Mouse (Mus musculus) myocyte (in vitro differentiated cells): ENCODE data around the gene Cdkn2c. TPM values are rescaled to one million over a fixed set of nuclear protein-coding genes. Genes with fewer than 3 reads are reported as not detected.

ENCODE experiments used
- H3K27me3 ChIP-seq: one replicate; pipeline ENCODE4 v1.6.1; 2011; ENCODE audit not compliant: control insufficient read depth, insufficient read depth, insufficient read length
- H3K36me3 ChIP-seq: one replicate; pipeline ENCODE4 v1.6.1; 2011; ENCODE audit not compliant: control insufficient read depth, insufficient read depth
- H3K4me2 ChIP-seq: one replicate; pipeline ENCODE4 v1.6.1; 2011; ENCODE audit warnings: low read depth, control low read depth
- H3K4me3 ChIP-seq: one replicate; pipeline ENCODE4 v1.5.1; 2011; ENCODE audit warnings: mild to moderate bottlenecking, control low read depth, moderate library complexity
- H3K79me2 ChIP-seq: one replicate; pipeline ENCODE4 v1.6.1; 2011; ENCODE audit not compliant: control insufficient read depth, insufficient read depth
- H3ac ChIP-seq: one replicate; pipeline ENCODE4 v1.6.1; 2011; ENCODE audit not compliant: control insufficient read depth, insufficient read length
- CEBPB ChIP-seq: IDR thresholded peaks from 2 replicates; pipeline ENCODE4 v1.6.1; 2011; ENCODE audit warnings: mild to moderate bottlenecking, moderate library complexity; ENCODE audit not compliant: poor library complexity, insufficient read depth, severe bottlenecking
- E2F4 ChIP-seq: IDR thresholded peaks from one replicate; pipeline ENCODE4 v1.6.1; 2011; ENCODE audit warnings: mild to moderate bottlenecking, control low read depth, moderate library complexity; ENCODE audit not compliant: insufficient read depth
- MAX ChIP-seq: IDR thresholded peaks from one replicate; pipeline ENCODE4 v1.6.1; 2011; ENCODE audit warnings: low read depth, mild to moderate bottlenecking, control low read depth
- MYOD1 ChIP-seq, 3 experiments: IDR thresholded peaks; one replicate each; pipeline ENCODE4 v1.6.1; 2011; ENCODE audit warnings: control low read depth in 2 of 3, low read depth in 2 of 3, mild to moderate bottlenecking in 2 of 3, moderate library complexity in 1 of 3; ENCODE audit not compliant: insufficient read length in 2 of 3, control insufficient read depth in 1 of 3
- MYOG ChIP-seq, 3 experiments: IDR thresholded peaks; one replicate each; pipeline ENCODE4 v1.6.1; 2011; ENCODE audit warnings: control low read depth in 2 of 3, low read depth in 2 of 3, mild to moderate bottlenecking in 2 of 3; ENCODE audit not compliant: insufficient read length in 2 of 3, control insufficient read depth in 1 of 3, insufficient read depth in 1 of 3
- POLR2A ChIP-seq: IDR thresholded peaks from one replicate; pipeline ENCODE4 v1.6.1; 2011; ENCODE audit warnings: low read depth, mild to moderate bottlenecking, control low read depth, moderate library complexity; ENCODE audit not compliant: insufficient read length
- POLR2AphosphoS2 ChIP-seq: IDR thresholded peaks from one replicate; pipeline ENCODE4 v1.6.1; 2011; ENCODE audit warnings: low read depth, control low read depth; ENCODE audit not compliant: insufficient read length
- REST ChIP-seq: IDR thresholded peaks from one replicate; pipeline ENCODE4 v1.6.1; 2011; ENCODE audit warnings: mild to moderate bottlenecking, control low read depth, moderate library complexity; ENCODE audit not compliant: insufficient read depth, insufficient read length
- SRF ChIP-seq: IDR thresholded peaks from one replicate; pipeline ENCODE4 v1.6.1; 2011; ENCODE audit warnings: low read depth; ENCODE audit not compliant: control insufficient read depth, insufficient read length
- TCF12 ChIP-seq: IDR thresholded peaks from one replicate; pipeline ENCODE4 v1.6.1; 2011; ENCODE audit warnings: mild to moderate bottlenecking, control low read depth; ENCODE audit not compliant: poor library complexity, insufficient read depth, severe bottlenecking
- TCF3 ChIP-seq: IDR thresholded peaks from one replicate; pipeline ENCODE4 v1.6.1; 2011; ENCODE audit warnings: low read depth, control low read depth; ENCODE audit not compliant: insufficient read length
- USF1 ChIP-seq: IDR thresholded peaks from one replicate; pipeline ENCODE4 v1.6.1; 2011; ENCODE audit warnings: low read depth, mild to moderate bottlenecking, control low read depth, moderate library complexity
- polyA plus RNA-seq: library from polyadenylated mRNA; unstranded; fragments of >200 nt; fragmentation: generic; extraction: Trizol; gene quantifications from one replicate; pipeline ENCODE4 v1.2.1, GENCODE M21; 2012; ENCODE audit warnings: missing spikeins

The Cdkn2c gene
- polyA plus RNA-seq, 1 experiment, result 17.3 TPM

DNA sequence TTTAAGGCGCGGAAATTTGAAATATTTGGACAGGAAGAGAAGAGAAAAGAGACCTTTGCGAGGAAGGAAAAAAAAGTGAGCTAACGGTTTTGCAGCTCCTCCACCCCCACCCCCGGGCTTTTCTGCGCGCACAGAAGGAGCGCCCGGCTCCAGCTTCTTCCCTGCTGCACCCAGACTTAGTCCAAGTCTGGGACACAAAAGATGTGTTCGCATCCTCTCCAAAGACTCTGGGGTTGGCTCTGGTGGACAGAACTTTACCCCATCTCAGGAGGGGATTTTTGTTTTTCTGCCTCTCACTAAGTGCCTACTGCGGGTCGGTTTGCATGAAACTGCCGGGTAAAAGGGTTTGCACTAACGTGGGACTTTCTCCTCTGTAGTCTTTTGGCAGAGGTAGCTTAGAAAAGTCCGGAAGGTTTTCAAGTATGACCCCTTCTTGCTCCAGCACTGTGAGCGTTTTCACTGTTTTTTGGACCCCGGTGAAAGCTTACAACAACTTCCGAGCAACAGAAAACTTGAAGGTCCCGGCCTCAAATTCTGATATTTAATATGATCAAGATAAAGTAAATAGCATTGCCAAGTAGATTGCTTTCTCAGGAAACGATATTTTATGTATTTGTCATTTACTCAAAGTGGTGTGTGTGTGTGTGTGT, 9.0 kb downstream of the Cdkn2c start:
- Histone ChIP-seq H3ac (peak overlapping the region; percentile 7), H3K4me2 (peak overlapping the region; percentile 83), H3K36me3 (no peaks in the 10 kb centered on the region), H3K27me3 (no peaks in the 10 kb centered on the region), H3K79me2 (peaks cover 27% of the 10 kb centered on the region), H3K4me3 (peak overlapping the region; percentile 44)
- no peak for TF ChIP-seq TCF3
- no peak for TF ChIP-seq E2F4
- TF ChIP-seq TCF12, result no peak
- no peak for TF ChIP-seq REST
- TF ChIP-seq USF1, result no peak
- no peak for TF ChIP-seq SRF
- no peak for TF ChIP-seq MAX
- TF ChIP-seq MYOG (IDR thresholded peaks at IDR 0.05; ENCODE audit: control insufficient read depth in 1 of 3, insufficient read depth in 1 of 3, insufficient read length in 2 of 3, low read depth in 2 of 3), result no peak
- TF ChIP-seq MYOD1 (IDR thresholded peaks at IDR 0.05; ENCODE audit: control insufficient read depth in 1 of 3, insufficient read length in 2 of 3, low read depth in 2 of 3), result no peak
- TF ChIP-seq POLR2A, result no peak
- no peak for TF ChIP-seq POLR2AphosphoS2
- TF ChIP-seq CEBPB, result no peak

DNA sequence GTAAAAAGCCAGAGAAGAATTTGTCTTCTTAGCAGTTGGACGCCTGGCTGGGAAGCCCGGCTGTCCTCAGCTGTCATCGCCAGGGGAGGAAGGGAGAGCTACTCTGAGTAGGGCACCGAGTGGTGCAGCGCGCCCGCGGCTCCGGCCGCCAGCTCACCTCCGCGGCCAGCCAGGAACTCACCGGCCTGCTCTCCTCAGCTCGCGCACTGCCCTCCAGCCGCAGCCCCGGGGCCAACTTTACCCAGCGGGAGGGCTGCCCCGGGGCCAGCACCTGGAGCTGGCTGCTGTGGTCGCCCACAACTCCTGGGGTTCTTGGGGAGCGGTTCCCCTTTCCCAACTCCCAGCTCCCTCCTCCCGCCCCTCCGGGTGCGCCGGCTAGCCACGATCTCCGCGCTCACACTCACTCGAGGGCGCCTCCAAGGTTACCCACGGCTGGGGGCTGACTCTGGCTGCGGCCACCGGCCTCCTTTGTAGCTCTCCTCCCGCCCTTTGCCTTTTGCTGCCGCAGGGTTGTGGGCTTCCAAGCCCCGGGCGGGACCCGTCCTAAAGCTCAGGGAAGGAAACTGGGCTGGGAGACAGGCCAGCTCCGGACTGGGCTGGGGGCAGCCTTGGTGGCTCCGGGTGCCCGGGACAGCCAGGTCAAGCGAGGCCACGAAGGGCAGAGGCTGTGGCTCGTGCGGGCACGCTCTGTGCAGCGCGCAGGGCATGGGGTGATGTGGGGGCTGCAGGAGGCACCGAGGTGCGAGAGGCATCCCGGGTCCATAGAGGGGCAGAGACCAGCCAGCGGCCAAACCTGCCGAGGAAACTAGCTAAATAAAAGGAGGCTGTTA, 9.8 kb downstream of the Cdkn2c start:
- peak overlapping the region; percentile 83 for H3K4me2 ChIP-seq
- no peaks in the 10 kb centered on the region for H3K27me3 ChIP-seq
- H3K79me2 ChIP-seq, result peaks cover 20% of the 10 kb centered on the region
- TF ChIP-seq MYOD1 (IDR thresholded peaks at IDR 0.05; ENCODE audit: control insufficient read depth in 1 of 3, insufficient read length in 2 of 3, low read depth in 2 of 3) (peak; percentile 24 to 73 (median 56)), CEBPB (no peak), E2F4 (no peak), MYOG (IDR thresholded peaks at IDR 0.05; ENCODE audit: control insufficient read depth in 1 of 3, insufficient read depth in 1 of 3, insufficient read length in 2 of 3, low read depth in 2 of 3) (peak; percentile 10 to 77 (median 48)), USF1 (no peak), POLR2A (no peak), TCF3 (no peak), SRF (no peak), POLR2AphosphoS2 (peak; percentile 36)
- H3ac ChIP-seq, result peak overlapping the region; percentile 7
- H3K4me3 ChIP-seq, result peak overlapping the region; percentile 44
- H3K36me3 ChIP-seq, result no peaks in the 10 kb centered on the region

DNA sequence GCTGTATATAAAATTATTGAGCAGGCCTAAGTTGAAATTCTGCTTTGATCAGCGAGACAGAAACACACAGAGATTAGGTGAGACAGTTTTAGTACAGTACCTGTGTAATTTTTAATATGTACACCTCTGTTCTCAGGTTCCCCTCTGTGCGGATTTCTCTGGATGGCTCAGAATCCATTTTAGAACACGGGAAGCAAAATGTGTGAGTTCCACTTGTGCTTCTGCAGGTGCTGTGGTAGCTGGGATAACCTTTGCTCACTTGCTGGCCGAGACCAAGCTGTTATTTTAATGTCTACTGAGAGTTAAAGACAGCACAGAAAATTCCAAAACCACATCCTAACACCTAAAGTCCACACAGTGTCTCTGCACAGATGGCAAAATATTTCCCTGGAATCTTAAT, 10.7 kb downstream of the Cdkn2c start:
- no peak overlapping the region for H3ac ChIP-seq
- no peaks in the 10 kb centered on the region for H3K36me3 ChIP-seq
- peak overlapping the region; percentile 44 for H3K4me3 ChIP-seq
- TF ChIP-seq TCF3, result no peak
- TF ChIP-seq REST, result no peak
- TF ChIP-seq POLR2A, result no peak
- no peak for TF ChIP-seq POLR2AphosphoS2
- no peak for TF ChIP-seq MYOG (IDR thresholded peaks at IDR 0.05; ENCODE audit: control insufficient read depth in 1 of 3, insufficient read depth in 1 of 3, insufficient read length in 2 of 3, low read depth in 2 of 3)
- TF ChIP-seq E2F4, result no peak
- TF ChIP-seq SRF, result no peak
- no peak for TF ChIP-seq USF1
- TF ChIP-seq TCF12, result no peak
- no peak for TF ChIP-seq MYOD1 (IDR thresholded peaks at IDR 0.05; ENCODE audit: control insufficient read depth in 1 of 3, insufficient read length in 2 of 3, low read depth in 2 of 3)
- TF ChIP-seq MAX, result no peak
- TF ChIP-seq CEBPB, result no peak
- H3K4me2 ChIP-seq, result peak overlapping the region; percentile 83
- no peaks in the 10 kb centered on the region for H3K27me3 ChIP-seq
- peaks cover 10% of the 10 kb centered on the region for H3K79me2 ChIP-seq

DNA sequence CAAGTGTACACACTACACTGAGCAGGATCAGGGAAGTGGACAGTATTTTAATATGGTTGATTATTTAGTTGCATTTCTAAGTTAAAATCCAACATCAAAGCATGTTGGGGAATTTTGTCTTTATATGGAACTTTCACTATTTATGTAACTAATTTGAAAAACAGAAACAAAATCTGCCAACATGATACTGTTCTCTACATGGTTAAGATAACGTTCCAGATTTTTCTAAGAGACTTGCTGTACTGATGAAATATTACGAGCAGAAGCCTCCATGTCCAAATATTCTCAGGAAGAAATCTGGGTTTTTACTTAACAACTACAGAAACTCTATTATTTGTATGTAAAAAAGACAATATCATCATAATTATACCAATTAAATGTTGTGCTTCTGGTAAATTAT, 11.3 kb downstream of the Cdkn2c start:
- no peak for TF ChIP-seq MYOD1 (IDR thresholded peaks at IDR 0.05; ENCODE audit: control insufficient read depth in 1 of 3, insufficient read length in 2 of 3, low read depth in 2 of 3)
- TF ChIP-seq USF1, result no peak
- TF ChIP-seq POLR2AphosphoS2, result no peak
- no peak for TF ChIP-seq SRF
- TF ChIP-seq MAX, result no peak
- no peak for TF ChIP-seq TCF3
- TF ChIP-seq MYOG (IDR thresholded peaks at IDR 0.05; ENCODE audit: control insufficient read depth in 1 of 3, insufficient read depth in 1 of 3, insufficient read length in 2 of 3, low read depth in 2 of 3), result no peak
- TF ChIP-seq CEBPB, result no peak
- no peak for TF ChIP-seq POLR2A
- no peak for TF ChIP-seq TCF12
- TF ChIP-seq REST, result no peak
- TF ChIP-seq E2F4, result no peak
- Histone ChIP-seq H3K79me2 (peaks cover 6% of the 10 kb centered on the region), H3K4me2 (no peak overlapping the region), H3K27me3 (no peaks in the 10 kb centered on the region), H3K36me3 (no peaks in the 10 kb centered on the region), H3ac (no peak overlapping the region), H3K4me3 (no peak overlapping the region)
